Mouse (Mus musculus) lung, embryonic 15.5 days (tissue): ENCODE data around the gene Cbl. TPM values are rescaled to one million over a fixed set of nuclear protein-coding genes. Genes with fewer than 3 reads are reported as not detected.

Experiments
- ATAC-seq: fragments of 200-750 bp; cut with Nextera tagmentation; 2 replicates; pipeline ENCODE4 v1.8.0; 2017; ENCODE audit warnings: moderate number of reproducible peaks, borderline replicate concordance; ENCODE audit not compliant: low FRiP score, low TSS enrichment; ENCODE audit errors: extremely low read depth
- H3K27ac ChIP-seq: fragments of 300-500 bp; sonication (generic); 2 replicates; pipeline ENCODE4 v1.5.1; 2015; ENCODE audit warnings: moderate library complexity, mild to moderate bottlenecking, inconsistent platforms
- H3K27me3 ChIP-seq: fragments of 300-500 bp; sonication (generic); 2 replicates; pipeline ENCODE4 v1.6.1; 2015; ENCODE audit warnings: inconsistent platforms
- H3K36me3 ChIP-seq: fragments of 300-500 bp; sonication (generic); 2 replicates; pipeline ENCODE4 v1.6.1; 2015; ENCODE audit warnings: inconsistent platforms
- H3K4me1 ChIP-seq: fragments of 300-500 bp; sonication (generic); 2 replicates; pipeline ENCODE4 v1.6.1; 2015; ENCODE audit warnings: inconsistent platforms
- H3K4me2 ChIP-seq: fragments of 300-500 bp; sonication (generic); 2 replicates; pipeline ENCODE4 v1.6.1; 2015; ENCODE audit warnings: inconsistent platforms, mild to moderate bottlenecking, moderate library complexity
- H3K4me3 ChIP-seq: fragments of 300-500 bp; sonication (generic); 2 replicates; pipeline ENCODE4 v1.5.1; 2015; ENCODE audit warnings: mild to moderate bottlenecking, inconsistent platforms
- H3K9ac ChIP-seq: fragments of 300-500 bp; sonication (generic); 2 replicates; pipeline ENCODE4 v1.6.1; 2015; ENCODE audit warnings: inconsistent platforms
- H3K9me3 ChIP-seq: fragments of 300-500 bp; sonication (generic); 2 replicates; pipeline ENCODE4 v1.6.1; 2016; ENCODE audit warnings: inconsistent platforms
- WGBS: fragments of 180-500 bp; shearing (Covaris S2); methylation state at CpG from one replicate; pipeline ENCODE4 v1.1.7; 2015; 5-methylcytosine and 5-hydroxymethylcytosine counted together
- polyA plus RNA-seq: library from polyadenylated mRNA; unstranded; fragments of >200 nt; fragmentation: Nextera tagmentation; extraction: Ambion mirVana; gene quantifications from 2 replicates; pipeline ENCODE4 v1.2.1, GENCODE M21; 2015

Gene Cbl
- polyA plus RNA-seq, 1 experiment from 2014 or later, result 15.4 TPM

GRCm38 (mm10) chr9:44109360-44110095, 124.3 kb downstream of the Cbl start:
- peaks cover 16% of the 10 kb centered on the region for H3K36me3 ChIP-seq
- WGBS, result 20% methylated on average over 9 of the region's 9 CpGs
- peak overlapping the region; percentile 37 for H3K27ac ChIP-seq

GRCm38 (mm10) chr9:44108269-44109055, 125.4 kb downstream of the Cbl start:
- peak overlapping the region; percentile 27; the same call in 1 of the 2 replicates for H3K9ac ChIP-seq
- H3K27me3 ChIP-seq, result no peaks in the 10 kb centered on the region
- no peak for ATAC-seq
- H3K4me1 ChIP-seq, result peaks cover 50% of the 10 kb centered on the region
- H3K4me2 ChIP-seq, result peak overlapping the region; percentile 52
- peak overlapping the region; percentile 81 for H3K27ac ChIP-seq
- peak overlapping the region; percentile 22; the same call in 1 of the 2 replicates for H3K4me3 ChIP-seq
- no peaks in the 10 kb centered on the region for H3K9me3 ChIP-seq
- 75% methylated on average over 31 of the region's 31 CpGs for WGBS
- H3K36me3 ChIP-seq, result peaks cover 16% of the 10 kb centered on the region

More at GRCm38 (mm10) chr9:44109360-44110095, 124.3 kb downstream of the Cbl start:
- Histone ChIP-seq H3K4me3 (peak overlapping the region; percentile 22), H3K4me1 (peaks cover 57% of the 10 kb centered on the region), H3K9me3 (no peaks in the 10 kb centered on the region), H3K9ac (peak overlapping the region; percentile 27), H3K27me3 (no peaks in the 10 kb centered on the region), H3K4me2 (peak overlapping the region; percentile 52)
- no peak for ATAC-seq

GRCm38 (mm10) chr9:44107557-44108179, 126.2 kb downstream of the Cbl start:
- H3K27me3 ChIP-seq, result no peaks in the 10 kb centered on the region
- H3K4me1 ChIP-seq, result peaks cover 50% of the 10 kb centered on the region
- H3K9me3 ChIP-seq, result no peaks in the 10 kb centered on the region
- H3K4me3 ChIP-seq, result peak overlapping the region; percentile 22; the same call in 1 of the 2 replicates
- peak overlapping the region; percentile 24; the same call in 1 of the 2 replicates for H3K9ac ChIP-seq
- peak; percentile 3 for ATAC-seq
- H3K4me2 ChIP-seq, result peak overlapping the region; percentile 52
- H3K27ac ChIP-seq, result peak overlapping the region; percentile 81
- 42% methylated on average over 25 of the region's 25 CpGs for WGBS
- H3K36me3 ChIP-seq, result peaks cover 16% of the 10 kb centered on the region

- Histone ChIP-seq H3K9me3 (no peaks in the 10 kb centered on the region), H3K27ac (peak within 1 kb of the TSS; percentile 81), H3K4me3 (peak within 1 kb of the TSS; percentile 22; the same call in 1 of the 2 replicates), H3K4me1 (peaks cover 50% of the 10 kb centered on the region), H3K27me3 (no peaks in the 10 kb centered on the region), H3K9ac (peak within 1 kb of the TSS; percentile 24; the same call in 1 of the 2 replicates), H3K4me2 (peak within 1 kb of the TSS; percentile 52), H3K36me3 (peaks cover 16% of the 10 kb centered on the region)
- ATAC-seq, result peak; percentile 78
- WGBS, result 31% methylated on average over 8 of the region's 8 CpGs
Measured at GRCm38 (mm10) chr9:44107110-44107509, 126.7 kb downstream of the Cbl start, which contains the start of gene C1qtnf5. Gene C1qtnf5, plus strand, starts transcription at chr9:44107245.

- H3K9me3 ChIP-seq, result no peaks in the 10 kb centered on the region
- peak overlapping the region; percentile 81 for H3K27ac ChIP-seq
- no peak for ATAC-seq
- H3K4me2 ChIP-seq, result peak overlapping the region; percentile 52; the same call in 1 of the 2 replicates
- H3K4me1 ChIP-seq, result peaks cover 50% of the 10 kb centered on the region
- 64% methylated on average over 4 of the region's 4 CpGs for WGBS
- no peak overlapping the region for H3K4me3 ChIP-seq
- peaks cover 16% of the 10 kb centered on the region for H3K36me3 ChIP-seq
- H3K9ac ChIP-seq, result no peak overlapping the region
- no peaks in the 10 kb centered on the region for H3K27me3 ChIP-seq
Measured at GRCm38 (mm10) chr9:44106596-44106995, 127.3 kb downstream of the Cbl start.

GRCm38 (mm10) chr9:44106182-44106581, 127.7 kb downstream of the Cbl start:
- no peaks in the 10 kb centered on the region for H3K27me3 ChIP-seq
- peak overlapping the region; percentile 81; the same call in 1 of the 2 replicates for H3K27ac ChIP-seq
- ATAC-seq, result no peak
- H3K36me3 ChIP-seq, result peaks cover 16% of the 10 kb centered on the region
- 89% methylated on average over 7 of the region's 7 CpGs for WGBS
- no peak overlapping the region for H3K4me3 ChIP-seq
- no peak overlapping the region for H3K9ac ChIP-seq
- H3K4me1 ChIP-seq, result peaks cover 50% of the 10 kb centered on the region
- no peak overlapping the region for H3K4me2 ChIP-seq
- H3K9me3 ChIP-seq, result no peaks in the 10 kb centered on the region

- WGBS, result 75% methylated on average over 10 of the region's 10 CpGs
- H3K4me1 ChIP-seq, result peaks cover 50% of the 10 kb centered on the region
- no peak for ATAC-seq
Measured at GRCm38 (mm10) chr9:44105781-44106180, 128.1 kb downstream of the Cbl start.

GRCm38 (mm10) chr9:44104881-44105280, 129.0 kb downstream of the Cbl start:
- Histone ChIP-seq H3K4me1 (peaks cover 42% of the 10 kb centered on the region), H3K27ac (no peak overlapping the region), H3K4me2 (no peak overlapping the region), H3K27me3 (no peaks in the 10 kb centered on the region), H3K9ac (no peak overlapping the region), H3K36me3 (peaks cover 16% of the 10 kb centered on the region), H3K9me3 (no peaks in the 10 kb centered on the region), H3K4me3 (no peak overlapping the region)
- WGBS, result 93% methylated on average over 7 of the region's 7 CpGs
- no peak for ATAC-seq

More at GRCm38 (mm10) chr9:44105781-44106180, 128.1 kb downstream of the Cbl start:
- Histone ChIP-seq H3K27ac (no peak overlapping the region), H3K9ac (no peak overlapping the region), H3K27me3 (no peaks in the 10 kb centered on the region), H3K4me2 (no peak overlapping the region), H3K9me3 (no peaks in the 10 kb centered on the region), H3K36me3 (peaks cover 16% of the 10 kb centered on the region), H3K4me3 (no peak overlapping the region)

- WGBS, result 61% methylated on average over 9 of the region's 9 CpGs
- peaks cover 11% of the 10 kb centered on the region for H3K36me3 ChIP-seq
- H3K27me3 ChIP-seq, result no peaks in the 10 kb centered on the region
- no peak within 1 kb of the TSS for H3K27ac ChIP-seq
- H3K9ac ChIP-seq, result no peak within 1 kb of the TSS
- H3K9me3 ChIP-seq, result no peaks in the 10 kb centered on the region
- H3K4me1 ChIP-seq, result peaks cover 8% of the 10 kb centered on the region
- no peak for ATAC-seq
- no peak within 1 kb of the TSS for H3K4me2 ChIP-seq
- H3K4me3 ChIP-seq, result no peak within 1 kb of the TSS
Measured at GRCm38 (mm10) chr9:44101490-44101889, 132.4 kb downstream of the Cbl start, which contains the start of gene Mfrp. Gene Mfrp, plus strand, starts transcription at chr9:44101729.

- ATAC-seq, result no peak
- Histone ChIP-seq H3K9ac (no peak overlapping the region), H3K4me1 (peaks cover 3% of the 10 kb centered on the region; the same call in 1 of the 2 replicates), H3K27me3 (no peaks in the 10 kb centered on the region), H3K9me3 (no peaks in the 10 kb centered on the region), H3K27ac (no peak overlapping the region), H3K4me2 (no peak overlapping the region), H3K4me3 (no peak overlapping the region), H3K36me3 (no peaks in the 10 kb centered on the region)
- 44% methylated on average over 9 of the region's 9 CpGs for WGBS
Measured at GRCm38 (mm10) chr9:44096536-44096935, 137.3 kb downstream of the Cbl start.

GRCm38 (mm10) chr9:44095781-44096180, 138.1 kb downstream of the Cbl start:
- WGBS, result 82% methylated on average over 9 of the region's 9 CpGs
- H3K4me1 ChIP-seq, result peaks cover 3% of the 10 kb centered on the region; the same call in 1 of the 2 replicates
- no peaks in the 10 kb centered on the region for H3K36me3 ChIP-seq
- H3K4me3 ChIP-seq, result no peak overlapping the region
- ATAC-seq, result no peak
- H3K27ac ChIP-seq, result no peak overlapping the region
- no peaks in the 10 kb centered on the region for H3K9me3 ChIP-seq
- H3K4me2 ChIP-seq, result no peak overlapping the region
- H3K27me3 ChIP-seq, result no peaks in the 10 kb centered on the region
- no peak overlapping the region for H3K9ac ChIP-seq
